Mouse (Mus musculus) left cerebral cortex, adult 11 months (tissue): ENCODE data around the gene Muc20.

ENCODE experiments used
- DNase-seq: peaks from one replicate; pipeline ENCODE4 v3.0.0; 2022; ENCODE audit warnings: low spot score

Gene Muc20

GRCm38 (mm10) chr16:32795177-32795576 is 2.1 kb downstream of the Muc20 start:
- DNase-seq: no peak

GRCm38 (mm10) chr16:32790056-32790455 is 7.2 kb downstream of the Muc20 start:
- no peak for DNase-seq

- DNase-seq: no peak
Observed at GRCm38 (mm10) chr16:32784840-32785239, 12.4 kb downstream of the Muc20 start.

GRCm38 (mm10) chr16:32783324-32784062 is 13.7 kb downstream of the Muc20 start:
- no peak for DNase-seq

- no peak for DNase-seq
Observed at GRCm38 (mm10) chr16:32778956-32779355, 18.3 kb downstream of the Muc20 start.

GRCm38 (mm10) chr16:32776676-32777075 is 20.6 kb downstream of the Muc20 start:
- no peak for DNase-seq

GRCm38 (mm10) chr16:32766904-32767303 is 30.3 kb downstream of the Muc20 start:
- DNase-seq: no peak

- DNase-seq: no peak
Observed at GRCm38 (mm10) chr16:32764961-32765360, 32.3 kb downstream of the Muc20 start.

GRCm38 (mm10) chr16:32764550-32764949 is 32.7 kb downstream of the Muc20 start:
- DNase-seq: no peak

- DNase-seq: no peak
Observed at GRCm38 (mm10) chr16:32750242-32751127, 46.8 kb downstream of the Muc20 start.

GRCm38 (mm10) chr16:32745852-32746251 is 51.4 kb downstream of the Muc20 start:
- no peak for DNase-seq

- no peak for DNase-seq
Observed at GRCm38 (mm10) chr16:32742712-32743111, 54.5 kb downstream of the Muc20 start.

- DNase-seq: no peak
Observed at GRCm38 (mm10) chr16:32741366-32741765, 55.9 kb downstream of the Muc20 start.

GRCm38 (mm10) chr16:32740003-32740663 is 57.1 kb downstream of the Muc20 start:
- DNase-seq: no peak

GRCm38 (mm10) chr16:32736022-32736421 is 61.2 kb downstream of the Muc20 start:
- DNase-seq: no peak

GRCm38 (mm10) chr16:32735586-32735985 is 61.6 kb downstream of the Muc20 start, which contains the start of gene Muc4:
TSS of gene Muc4 (plus strand) at chr16:32735886.
- no peak for DNase-seq

- DNase-seq: no peak
Observed at GRCm38 (mm10) chr16:32733213-32733612, 64.0 kb downstream of the Muc20 start.

GRCm38 (mm10) chr16:32728730-32729129 is 68.5 kb downstream of the Muc20 start:
- DNase-seq: no peak

GRCm38 (mm10) chr16:32728240-32728639 is 69.0 kb downstream of the Muc20 start:
- DNase-seq: no peak
